Mouse (Mus musculus): ENCODE data around the gene Thrap3.
"Not testable (repeated sequence)": the region's sequence is repeated elsewhere in the genome, so short reads cannot be mapped to it uniquely, and the experiment has no call there.

Thrap3 gene

GRCm38 (mm10) chr4:126165092-126165491 lies 37.5 kb downstream of the Thrap3 start:
- not testable (repeated sequence) for DNase-seq (ENCODE audit: low read depth, low spot score)

- DNase-seq (ENCODE audit: low read depth, low spot score), result no peak
These were observed 38.9 kb downstream of the Thrap3 start for GRCm38 (mm10) chr4:126163685-126164084.

DNA sequence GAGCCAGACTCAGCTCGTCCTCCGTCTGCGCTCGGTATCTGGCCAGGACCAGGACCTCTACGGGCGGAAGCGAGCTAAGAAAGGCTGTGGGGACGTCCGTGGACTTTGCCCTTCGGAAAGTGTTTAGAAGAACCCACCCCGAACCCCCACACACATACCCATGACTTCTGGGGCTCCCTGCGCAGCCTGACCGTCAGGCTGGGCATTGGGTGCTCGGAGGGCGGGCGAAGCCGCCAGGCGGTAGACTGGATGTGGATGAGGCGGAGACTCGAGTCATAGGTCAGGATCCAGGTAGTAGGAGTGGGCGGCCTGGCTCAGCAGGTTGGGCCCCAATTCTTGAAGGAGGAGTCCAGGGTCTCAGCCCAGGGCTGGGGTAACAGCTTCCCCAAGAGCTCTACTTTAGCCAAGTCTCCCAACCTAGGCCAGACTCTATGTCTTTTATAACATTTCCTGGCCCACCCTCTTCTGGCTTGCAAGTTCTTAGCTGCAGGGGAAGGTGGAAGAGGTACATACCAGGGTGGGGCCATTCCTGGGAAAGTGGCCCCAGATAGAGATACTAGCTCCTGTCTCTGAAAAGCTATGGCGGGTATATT lies 39.4 kb downstream of the Thrap3 start, which contains the start of gene Sh3d21:
Gene Sh3d21 (minus strand): TSS at position 425 of the 593 bp plus-strand sequence.
- no peak for DNase-seq (ENCODE audit: low read depth, low spot score)

GRCm38 (mm10) chr4:126162544-126163066 lies 40.0 kb downstream of the Thrap3 start:
- peak; percentile 85 for DNase-seq (ENCODE audit: low read depth, low spot score)

GRCm38 (mm10) chr4:126161986-126162385 lies 40.6 kb downstream of the Thrap3 start:
- DNase-seq (ENCODE audit: low read depth, low spot score), result no peak

DNA sequence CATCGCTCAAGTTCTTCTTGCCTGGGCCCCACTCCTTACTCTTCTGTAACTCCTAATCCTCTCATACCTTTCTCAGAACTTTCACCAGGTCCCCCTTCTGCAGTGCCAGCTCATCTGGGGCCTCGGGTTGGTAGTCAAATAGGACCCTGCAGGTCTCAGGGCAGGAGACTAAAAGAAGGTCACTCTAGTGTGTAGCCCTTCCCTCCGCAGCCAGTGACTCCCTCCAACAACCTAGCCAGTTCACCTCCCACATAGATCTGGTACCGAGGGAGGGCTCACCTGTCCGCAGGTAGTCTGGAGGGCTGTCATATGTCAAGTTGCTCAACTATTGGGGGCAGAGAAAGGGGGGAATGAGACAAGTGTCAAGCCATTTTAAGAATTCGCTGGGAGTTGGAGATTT lies 41.1 kb downstream of the Thrap3 start:
- no peak for DNase-seq (ENCODE audit: low read depth, low spot score)

DNA sequence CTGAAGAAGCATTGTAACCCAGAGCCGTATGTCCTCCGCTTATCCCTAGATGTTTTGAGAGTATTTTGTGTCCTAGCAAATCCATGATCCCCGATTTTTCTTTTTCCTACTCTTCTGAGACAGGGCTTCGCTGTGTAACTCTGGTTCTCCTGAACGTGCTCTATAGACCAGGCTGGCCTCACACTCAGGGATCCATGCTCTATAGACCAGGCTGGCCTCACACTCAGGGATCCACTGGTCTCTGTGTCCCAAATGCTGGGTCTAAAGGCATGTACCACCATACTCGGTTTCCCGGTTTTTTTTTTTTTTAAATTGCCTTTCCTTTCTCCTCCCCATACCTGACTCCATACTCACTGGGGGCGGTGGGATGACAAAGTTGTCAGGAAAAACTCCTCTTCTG lies 41.6 kb downstream of the Thrap3 start:
- no peak for DNase-seq (ENCODE audit: low read depth, low spot score)

- no peak for DNase-seq (ENCODE audit: low read depth, low spot score)
These were observed 43.1 kb downstream of the Thrap3 start for GRCm38 (mm10) chr4:126159455-126159854.

GRCm38 (mm10) chr4:126157562-126157961 lies 45.0 kb downstream of the Thrap3 start:
- peak; percentile 68 for DNase-seq (ENCODE audit: low read depth, low spot score)

GRCm38 (mm10) chr4:126156617-126157016 lies 45.9 kb downstream of the Thrap3 start:
- DNase-seq (ENCODE audit: low read depth, low spot score), result peak; percentile 89

DNA sequence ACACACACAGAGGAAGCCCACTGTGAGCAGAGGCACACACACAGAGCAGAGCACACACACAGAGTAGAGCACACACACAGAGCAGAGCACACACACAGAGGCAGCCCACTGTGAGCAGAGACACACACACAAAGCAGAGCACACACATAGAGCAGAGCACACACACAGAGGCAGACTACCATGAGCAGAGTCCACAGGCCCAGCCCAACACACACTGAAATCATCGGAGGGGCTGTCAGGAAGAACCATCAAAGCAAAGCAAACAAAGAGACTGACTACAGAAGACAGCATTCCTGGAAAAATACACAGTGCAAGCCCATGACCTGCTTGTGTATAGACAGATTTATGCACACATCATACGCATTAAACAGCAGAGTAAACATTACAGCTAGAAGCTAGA lies 46.7 kb downstream of the Thrap3 start:
- no peak for DNase-seq (ENCODE audit: low read depth, low spot score)

DNA sequence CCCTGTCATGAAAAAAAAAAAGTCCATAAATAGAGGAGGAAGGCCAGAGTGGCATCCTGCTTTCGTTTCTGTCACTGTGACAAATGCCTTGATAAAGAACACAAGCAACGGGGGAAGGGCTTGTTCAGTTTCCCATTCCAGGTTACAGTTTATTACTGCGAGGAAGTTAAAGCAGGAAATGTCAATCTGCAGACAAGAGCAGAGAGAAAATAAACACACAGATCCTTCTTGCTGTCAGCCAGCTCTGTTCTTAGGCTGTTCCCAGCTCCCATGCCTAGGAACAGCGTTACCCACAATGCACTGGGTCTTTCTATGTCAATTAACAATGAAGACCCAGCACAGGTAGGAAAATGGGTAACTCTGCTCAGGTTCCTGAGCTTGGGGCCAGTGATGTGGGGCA lies 47.4 kb downstream of the Thrap3 start:
- DNase-seq (ENCODE audit: low read depth, low spot score), result no peak

- no peak for DNase-seq (ENCODE audit: low read depth, low spot score)
These were observed 49.7 kb downstream of the Thrap3 start for GRCm38 (mm10) chr4:126152864-126153263.

DNA sequence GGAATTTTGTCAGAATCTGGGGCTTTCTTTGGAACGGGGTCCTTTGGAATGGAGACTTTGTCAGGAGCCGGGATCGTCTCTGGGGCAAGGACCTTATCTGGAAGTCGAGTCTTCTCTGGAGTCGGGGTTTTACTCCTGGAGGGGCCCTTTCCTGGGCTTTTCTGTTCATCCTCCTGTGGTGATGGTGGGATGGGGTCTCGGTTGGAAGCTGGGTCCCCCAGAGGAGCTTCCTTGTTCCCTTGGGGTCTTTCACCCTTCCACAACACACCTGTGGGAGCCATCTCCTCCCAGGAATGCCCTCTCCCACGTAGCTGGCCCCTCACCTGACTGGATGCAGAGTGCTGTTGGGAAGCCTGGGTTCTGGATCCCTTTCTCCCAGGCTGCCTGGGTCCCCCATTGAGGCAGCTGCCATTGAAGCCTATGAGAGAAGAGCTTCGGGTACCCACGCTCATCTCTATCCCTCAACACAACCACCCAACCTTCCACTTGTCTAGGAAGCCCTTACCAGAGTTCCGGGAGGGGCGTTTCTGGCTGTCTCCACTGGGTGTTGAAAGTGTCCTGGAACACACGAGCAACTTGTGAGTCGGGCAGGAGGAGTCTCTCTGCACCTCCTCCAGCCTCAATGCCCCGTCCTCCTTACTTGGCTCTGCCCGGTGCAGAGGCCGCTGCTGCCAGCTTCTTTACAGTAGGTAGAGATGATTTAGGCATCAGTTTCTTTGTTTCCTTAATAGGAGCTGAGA lies 50.7 kb downstream of the Thrap3 start:
- no peak for DNase-seq (ENCODE audit: low read depth, low spot score)

DNA sequence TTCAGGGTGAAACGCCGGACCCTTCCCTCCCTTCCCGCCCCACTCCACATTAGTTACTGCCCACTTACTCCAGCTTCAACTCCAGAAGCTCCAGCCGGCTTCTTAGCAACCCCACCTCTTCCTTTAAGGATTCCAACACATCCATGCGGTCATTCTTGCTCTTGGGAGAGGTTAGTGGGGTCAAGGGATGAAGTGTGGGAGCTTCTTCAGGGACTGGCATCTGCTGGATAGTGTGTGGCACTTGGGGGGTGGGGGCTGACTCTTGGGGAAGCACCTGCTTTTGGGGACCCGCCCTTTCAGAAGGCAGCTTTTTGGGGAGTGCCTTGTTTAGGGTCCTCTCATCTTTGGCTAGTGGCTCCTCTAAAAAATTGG lies 51.6 kb downstream of the Thrap3 start:
- no peak for DNase-seq (ENCODE audit: low read depth, low spot score)

DNA sequence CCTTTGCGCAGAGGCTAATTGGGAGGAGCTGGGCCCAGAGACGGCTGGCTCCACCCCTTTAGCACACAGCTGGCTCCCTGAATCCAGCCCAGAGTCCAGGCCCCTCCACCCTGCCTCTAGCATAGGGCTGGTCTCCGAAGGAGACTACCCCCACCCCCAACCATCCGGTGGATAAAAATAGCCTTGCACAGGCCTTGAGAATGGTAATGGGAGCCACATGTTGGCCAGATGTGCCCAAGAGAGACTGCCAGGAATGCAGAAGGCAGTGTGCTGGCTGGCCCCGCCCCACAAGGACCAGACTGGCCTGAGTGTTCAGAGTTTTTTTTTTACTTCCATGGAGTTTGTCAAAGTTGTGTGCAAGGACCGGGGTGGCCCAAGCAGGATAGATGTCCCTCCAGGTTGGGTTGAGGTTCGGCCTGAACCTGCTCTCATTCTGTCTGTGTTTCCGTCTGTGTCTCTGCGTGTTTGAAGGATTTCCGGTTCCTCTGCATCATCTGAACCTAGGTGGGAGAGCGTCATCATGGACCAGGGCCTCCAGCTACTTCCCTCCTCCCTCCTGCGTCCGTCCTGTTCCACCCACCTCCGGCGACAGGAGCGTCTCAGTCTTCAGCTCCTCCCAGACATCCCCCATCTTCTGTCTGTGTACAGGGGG lies 52.1 kb downstream of the Thrap3 start:
- peak; percentile 91 for DNase-seq (ENCODE audit: low read depth, low spot score)

GRCm38 (mm10) chr4:126149798-126150197 lies 52.8 kb downstream of the Thrap3 start:
- DNase-seq (ENCODE audit: low read depth, low spot score), result peak; percentile 52

- DNase-seq (ENCODE audit: low read depth, low spot score), result no peak
These were observed 53.4 kb downstream of the Thrap3 start for GRCm38 (mm10) chr4:126149041-126149676.

- DNase-seq (ENCODE audit: low read depth, low spot score), result peak; percentile 86
These were observed 54.2 kb downstream of the Thrap3 start for GRCm38 (mm10) chr4:126148161-126148961.

DNA sequence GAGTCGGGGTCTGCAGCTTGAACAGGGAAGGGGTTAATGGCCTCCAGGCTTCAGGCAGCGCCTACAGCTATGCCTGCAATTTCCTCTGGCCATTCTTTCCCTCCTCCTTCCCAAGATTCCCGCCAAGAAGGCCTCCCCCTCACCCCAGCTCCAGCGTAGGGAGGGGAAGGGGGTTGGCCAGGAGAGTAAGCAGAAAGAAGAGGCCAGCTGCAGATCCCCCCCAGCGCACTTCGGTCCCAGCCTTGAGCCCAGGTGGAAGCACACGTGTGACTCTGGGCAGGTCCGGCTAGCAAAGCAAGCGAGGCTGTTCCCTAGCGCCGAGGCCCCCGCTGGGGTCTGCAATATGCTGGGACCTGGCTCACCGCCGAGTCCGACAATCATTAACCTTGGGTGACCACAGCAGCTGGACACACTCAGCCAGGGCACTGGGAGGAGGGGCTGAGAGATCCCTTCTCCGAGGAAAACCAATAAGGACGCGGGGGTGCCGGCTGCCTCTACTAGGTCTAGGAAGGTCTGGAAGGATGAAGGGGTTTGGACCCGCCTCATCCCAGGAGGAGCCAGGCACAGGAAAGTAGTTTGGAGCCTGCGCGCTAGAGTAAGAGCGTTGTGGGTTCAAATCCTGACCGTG lies 54.9 kb downstream of the Thrap3 start, which contains the start of gene Eva1b:
Gene Eva1b (plus strand): TSS at position 212 of the 628 bp plus-strand sequence.
- DNase-seq (ENCODE audit: low read depth, low spot score), result peak; percentile 56
